Mouse (Mus musculus) cortical plate, adult 2 months (tissue): ENCODE data around the gene Prmt9.

ENCODE experiments used
- CTCF ChIP-seq: fragments of 200-500 bp; IDR thresholded peaks from 2 replicates; pipeline ENCODE4 v1.5.1; 2011; ENCODE audit warnings: mild to moderate bottlenecking, control low read depth, low read length; ENCODE audit not compliant: insufficient read depth; ENCODE audit errors: extremely low read depth
- POLR2A ChIP-seq: fragments of 200-500 bp; IDR thresholded peaks from 2 replicates; pipeline ENCODE4 v1.6.1; 2011; ENCODE audit warnings: mild to moderate bottlenecking, low read length, control low read depth; ENCODE audit not compliant: insufficient read depth; ENCODE audit errors: extremely low read depth

GRCm38 (mm10) chr8:77543152-77543777 lies 5.9 kb upstream of the Prmt9 start:
- TF ChIP-seq POLR2A (no peak), CTCF (no peak)
